Mouse (Mus musculus): ENCODE results near the gene Sult6b1. TPM values are rescaled to one million over a fixed set of nuclear protein-coding genes. Genes with fewer than 3 reads are reported as not detected.

Gene Sult6b1
- polyA plus RNA-seq, 1 experiment from 2014 or later: 0.10 TPM

GRCm38 (mm10) chr17:78916369-78916813 lies 9.6 kb upstream of the Sult6b1 start, which contains the start of gene Cebpzos:
Gene Cebpzos (plus strand): TSS chr17:78916500.
- H3K27ac ChIP-seq: peak within 1 kb of the TSS; percentile 87
- no peaks in the 10 kb centered on the region for H3K27me3 ChIP-seq
- H3K9me3 ChIP-seq: no peaks in the 10 kb centered on the region
- H3K4me3 ChIP-seq: peak within 1 kb of the TSS; percentile 70
- peak; percentile 91 for ATAC-seq (ENCODE audit: insufficient number of reproducible peaks, insufficient read depth, low FRiP score, low TSS enrichment, low read depth)
- H3K36me3 ChIP-seq: peaks cover 28% of the 10 kb centered on the region
- H3K4me1 ChIP-seq: peaks cover 16% of the 10 kb centered on the region
- peak within 1 kb of the TSS; percentile 64 for H3K4me2 ChIP-seq
- 0% methylated on average over 37 of the region's 37 CpGs for WGBS
- H3K9ac ChIP-seq: peak within 1 kb of the TSS; percentile 87

GRCm38 (mm10) chr17:78915772-78916171 lies 9.0 kb upstream of the Sult6b1 start:
- peaks cover 16% of the 10 kb centered on the region for H3K4me1 ChIP-seq
- H3K4me2 ChIP-seq: peak overlapping the region; percentile 64
- H3K27me3 ChIP-seq: no peaks in the 10 kb centered on the region
- ATAC-seq (ENCODE audit: insufficient number of reproducible peaks, insufficient read depth, low FRiP score, low TSS enrichment, low read depth): no peak
- peak overlapping the region; percentile 87 for H3K9ac ChIP-seq
- H3K36me3 ChIP-seq: peaks cover 23% of the 10 kb centered on the region
- peak overlapping the region; percentile 70 for H3K4me3 ChIP-seq
- no peaks in the 10 kb centered on the region for H3K9me3 ChIP-seq
- peak overlapping the region; percentile 87; the same call in 1 of the 2 replicates for H3K27ac ChIP-seq
- WGBS: 53% methylated on average over 6 of the region's 6 CpGs

- no peak for ATAC-seq (ENCODE audit: insufficient number of reproducible peaks, insufficient read depth, low FRiP score, low TSS enrichment, low read depth)
- WGBS: 79% methylated on average over 3 of the region's 3 CpGs
- no peak overlapping the region for H3K27ac ChIP-seq
Measured at GRCm38 (mm10) chr17:78913921-78914320, 7.1 kb upstream of the Sult6b1 start.

GRCm38 (mm10) chr17:78912861-78913281 lies 6.1 kb upstream of the Sult6b1 start:
- Histone ChIP-seq H3K4me1 (peaks cover 12% of the 10 kb centered on the region), H3K27ac (no peak overlapping the region), H3K27me3 (no peaks in the 10 kb centered on the region), H3K4me3 (peak overlapping the region; percentile 38), H3K9ac (peak overlapping the region; percentile 37; the same call in 1 of the 2 replicates), H3K9me3 (no peaks in the 10 kb centered on the region), H3K4me2 (peak overlapping the region; percentile 53), H3K36me3 (no peaks in the 10 kb centered on the region)
- ATAC-seq (ENCODE audit: insufficient number of reproducible peaks, insufficient read depth, low FRiP score, low TSS enrichment, low read depth): no peak
- WGBS: 27% methylated on average over 6 of the region's 6 CpGs

More at GRCm38 (mm10) chr17:78913921-78914320, 7.1 kb upstream of the Sult6b1 start:
- Histone ChIP-seq H3K4me1 (peaks cover 16% of the 10 kb centered on the region), H3K9ac (no peak overlapping the region), H3K4me3 (no peak overlapping the region), H3K4me2 (no peak overlapping the region), H3K9me3 (no peaks in the 10 kb centered on the region), H3K36me3 (peaks cover 6% of the 10 kb centered on the region), H3K27me3 (no peaks in the 10 kb centered on the region)

GRCm38 (mm10) chr17:78909374-78909773 lies 2.6 kb upstream of the Sult6b1 start:
- Histone ChIP-seq H3K36me3 (no peaks in the 10 kb centered on the region), H3K4me3 (no peak overlapping the region), H3K27me3 (no peaks in the 10 kb centered on the region), H3K4me1 (no peaks in the 10 kb centered on the region), H3K27ac (no peak overlapping the region), H3K9ac (no peak overlapping the region), H3K4me2 (no peak overlapping the region), H3K9me3 (no peaks in the 10 kb centered on the region)
- 73% methylated on average over 2 of the region's 2 CpGs for WGBS
- no peak for ATAC-seq (ENCODE audit: insufficient number of reproducible peaks, insufficient read depth, low FRiP score, low TSS enrichment, low read depth)

GRCm38 (mm10) chr17:78903158-78903557 lies 3.6 kb downstream of the Sult6b1 start:
- ATAC-seq (ENCODE audit: insufficient number of reproducible peaks, insufficient read depth, low FRiP score, low TSS enrichment, low read depth): no peak
- Histone ChIP-seq H3K4me3 (no peak overlapping the region), H3K27me3 (no peaks in the 10 kb centered on the region; the same call in 1 of the 2 replicates), H3K27ac (no peak overlapping the region), H3K4me1 (no peaks in the 10 kb centered on the region), H3K9ac (no peak overlapping the region), H3K36me3 (no peaks in the 10 kb centered on the region), H3K4me2 (no peak overlapping the region), H3K9me3 (no peaks in the 10 kb centered on the region)
- WGBS: 78% methylated on average over 2 of the region's 2 CpGs

GRCm38 (mm10) chr17:78895394-78895793 lies 11.4 kb downstream of the Sult6b1 start:
- Histone ChIP-seq H3K4me3 (peak overlapping the region; percentile 25), H3K9ac (peak overlapping the region; percentile 37; the same call in 1 of the 2 replicates), H3K4me2 (peak overlapping the region; percentile 54), H3K36me3 (no peaks in the 10 kb centered on the region), H3K27ac (peak overlapping the region; percentile 64; the same call in 1 of the 2 replicates), H3K9me3 (no peaks in the 10 kb centered on the region), H3K4me1 (peaks cover 10% of the 10 kb centered on the region; the same call in 1 of the 2 replicates), H3K27me3 (no peaks in the 10 kb centered on the region; the same call in 1 of the 2 replicates)
- WGBS: 14% methylated on average over 8 of the region's 8 CpGs
- peak; percentile 33; the same call in 1 of the 2 replicates for ATAC-seq (ENCODE audit: insufficient number of reproducible peaks, insufficient read depth, low FRiP score, low TSS enrichment, low read depth)

GRCm38 (mm10) chr17:78894991-78895390 lies 11.8 kb downstream of the Sult6b1 start:
- peak overlapping the region; percentile 37; the same call in 1 of the 2 replicates for H3K9ac ChIP-seq
- H3K27me3 ChIP-seq: no peaks in the 10 kb centered on the region; the same call in 1 of the 2 replicates
- ATAC-seq (ENCODE audit: insufficient number of reproducible peaks, insufficient read depth, low FRiP score, low TSS enrichment, low read depth): no peak
- peak overlapping the region; percentile 64; the same call in 1 of the 2 replicates for H3K27ac ChIP-seq
- H3K36me3 ChIP-seq: no peaks in the 10 kb centered on the region
- H3K9me3 ChIP-seq: no peaks in the 10 kb centered on the region
- peak overlapping the region; percentile 54 for H3K4me2 ChIP-seq
- 74% methylated on average over 7 of the region's 7 CpGs for WGBS
- H3K4me3 ChIP-seq: peak overlapping the region; percentile 25; the same call in 1 of the 2 replicates
- H3K4me1 ChIP-seq: peaks cover 10% of the 10 kb centered on the region; the same call in 1 of the 2 replicates

- Histone ChIP-seq H3K36me3 (no peaks in the 10 kb centered on the region), H3K27ac (no peak overlapping the region), H3K4me1 (peaks cover 10% of the 10 kb centered on the region; the same call in 1 of the 2 replicates), H3K4me3 (no peak overlapping the region), H3K4me2 (no peak overlapping the region), H3K27me3 (no peaks in the 10 kb centered on the region), H3K9ac (no peak overlapping the region), H3K9me3 (no peaks in the 10 kb centered on the region)
- WGBS: 80% methylated on average over 9 of the region's 9 CpGs
- no peak for ATAC-seq (ENCODE audit: insufficient number of reproducible peaks, insufficient read depth, low FRiP score, low TSS enrichment, low read depth)
Measured at GRCm38 (mm10) chr17:78891020-78891419, 15.8 kb downstream of the Sult6b1 start.

- Histone ChIP-seq H3K9me3 (no peaks in the 10 kb centered on the region), H3K4me1 (no peaks in the 10 kb centered on the region), H3K9ac (no peak overlapping the region), H3K27ac (no peak overlapping the region), H3K4me3 (no peak overlapping the region), H3K4me2 (no peak overlapping the region), H3K27me3 (no peaks in the 10 kb centered on the region), H3K36me3 (no peaks in the 10 kb centered on the region)
- ATAC-seq (ENCODE audit: insufficient number of reproducible peaks, insufficient read depth, low FRiP score, low TSS enrichment, low read depth): no peak
- 26% methylated on average over 3 of the region's 3 CpGs for WGBS
Measured at GRCm38 (mm10) chr17:78889184-78889583, 17.6 kb downstream of the Sult6b1 start.

- no peaks in the 10 kb centered on the region for H3K9me3 ChIP-seq
- WGBS: 85% methylated on average over 4 of the region's 4 CpGs
- H3K4me2 ChIP-seq: no peak overlapping the region
- H3K4me3 ChIP-seq: no peak overlapping the region
- H3K27me3 ChIP-seq: no peaks in the 10 kb centered on the region
- no peak overlapping the region for H3K27ac ChIP-seq
- ATAC-seq (ENCODE audit: insufficient number of reproducible peaks, insufficient read depth, low FRiP score, low TSS enrichment, low read depth): no peak
- H3K36me3 ChIP-seq: no peaks in the 10 kb centered on the region
- H3K4me1 ChIP-seq: no peaks in the 10 kb centered on the region
- H3K9ac ChIP-seq: no peak overlapping the region
Measured at GRCm38 (mm10) chr17:78888554-78888953, 18.2 kb downstream of the Sult6b1 start.
